Mouse (Mus musculus) forebrain, embryonic 12.5 days (tissue): ENCODE measurements around the gene Ppfibp2. TPM values are rescaled to one million over a fixed set of nuclear protein-coding genes. Genes with fewer than 3 reads are reported as not detected.

Experiments
- ATAC-seq: fragments of 200-750 bp; cut with Nextera tagmentation; 2 replicates; pipeline ENCODE4 v1.8.0; 2017; ENCODE audit warnings: moderate TSS enrichment; ENCODE audit not compliant: low FRiP score
- H3K27ac ChIP-seq: fragments of 300-500 bp; sonication (generic); 2 replicates; pipeline ENCODE4 v1.5.1; 2016; ENCODE audit warnings: mild to moderate bottlenecking
- H3K27me3 ChIP-seq: fragments of 300-500 bp; sonication (generic); 2 replicates; pipeline ENCODE4 v1.6.1; 2016; ENCODE audit warnings: mild to moderate bottlenecking
- H3K36me3 ChIP-seq: fragments of 300-500 bp; sonication (generic); replicated peaks from 2 replicates; pipeline ENCODE4 v1.6.1; 2016; ENCODE audit warnings: mild to moderate bottlenecking
- H3K4me1 ChIP-seq: fragments of 300-500 bp; sonication (generic); 2 replicates; pipeline ENCODE4 v1.6.1; 2016
- H3K4me2 ChIP-seq: fragments of 300-500 bp; sonication (generic); 2 replicates; pipeline ENCODE4 v1.6.1; 2016; ENCODE audit warnings: mild to moderate bottlenecking, moderate library complexity
- H3K4me3 ChIP-seq: fragments of 300-500 bp; sonication (generic); replicated peaks from 2 replicates; pipeline ENCODE4 v1.5.1; 2016; ENCODE audit warnings: mild to moderate bottlenecking
- H3K9ac ChIP-seq: fragments of 300-500 bp; sonication (generic); 2 replicates; pipeline ENCODE4 v1.6.1; 2016; ENCODE audit warnings: mild to moderate bottlenecking
- H3K9me3 ChIP-seq: fragments of 300-500 bp; sonication (generic); 2 replicates; pipeline ENCODE4 v1.6.1; 2016
- WGBS: fragments of 180-500 bp; shearing (Covaris S2); methylation state at CpG from one replicate; pipeline ENCODE4 v1.1.7; 2016; 5-methylcytosine and 5-hydroxymethylcytosine counted together
- polyA plus RNA-seq: library from polyadenylated mRNA; unstranded; fragments of >200 nt; fragmentation: Nextera tagmentation; extraction: Ambion mirVana; gene quantifications from 2 replicates; pipeline ENCODE4 v1.2.1, GENCODE M21; 2016

Ppfibp2 gene
- polyA plus RNA-seq, 1 experiment from 2014 or later: 2.7 TPM

GRCm38 (mm10) chr7:107619225-107619624 is 24.2 kb downstream of the Ppfibp2 start:
- 67% methylated on average over 4 of the region's 4 CpGs for WGBS
- Histone ChIP-seq H3K4me3 (no peak overlapping the region), H3K4me1 (peaks cover 7% of the 10 kb centered on the region; the same call in 1 of the 2 replicates), H3K36me3 (no peaks in the 10 kb centered on the region), H3K27me3 (no peaks in the 10 kb centered on the region), H3K9ac (no peak overlapping the region), H3K4me2 (no peak overlapping the region), H3K27ac (no peak overlapping the region), H3K9me3 (no peaks in the 10 kb centered on the region)
- no peak for ATAC-seq

DNA sequence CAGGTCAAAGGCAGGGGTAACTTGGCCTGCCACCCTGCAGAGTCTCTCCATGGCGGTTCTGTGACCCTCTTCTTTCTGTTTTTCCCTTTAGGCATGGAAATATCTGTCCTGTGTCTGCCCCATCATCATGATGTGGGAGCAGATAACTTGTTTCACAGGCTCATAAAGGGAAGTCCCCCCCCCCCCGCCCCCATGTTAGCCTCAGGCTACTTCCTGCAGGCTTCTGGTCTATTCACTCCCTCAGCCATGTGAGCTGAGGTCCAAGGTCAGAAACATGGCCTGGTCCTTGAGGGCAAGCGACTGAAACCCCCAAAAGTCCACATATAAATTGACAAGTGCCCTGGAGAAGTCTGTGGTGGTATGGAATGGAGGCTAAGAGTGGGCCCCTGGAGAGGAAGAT is 25.1 kb downstream of the Ppfibp2 start:
- no peak overlapping the region for H3K9ac ChIP-seq
- H3K9me3 ChIP-seq: no peaks in the 10 kb centered on the region
- WGBS: 74% methylated on average over 3 of the region's 3 CpGs
- no peaks in the 10 kb centered on the region for H3K27me3 ChIP-seq
- H3K4me3 ChIP-seq: no peak overlapping the region
- no peak for ATAC-seq
- no peak overlapping the region for H3K27ac ChIP-seq
- H3K4me1 ChIP-seq: peaks cover 7% of the 10 kb centered on the region; the same call in 1 of the 2 replicates
- H3K4me2 ChIP-seq: no peak overlapping the region
- no peaks in the 10 kb centered on the region for H3K36me3 ChIP-seq

- Histone ChIP-seq H3K9ac (no peak overlapping the region), H3K4me3 (no peak overlapping the region), H3K9me3 (no peaks in the 10 kb centered on the region), H3K27me3 (no peaks in the 10 kb centered on the region), H3K4me1 (no peaks in the 10 kb centered on the region), H3K27ac (no peak overlapping the region), H3K4me2 (no peak overlapping the region), H3K36me3 (no peaks in the 10 kb centered on the region)
- WGBS: 63% methylated on average over 3 of the region's 3 CpGs
- no peak for ATAC-seq
Measured at GRCm38 (mm10) chr7:107624432-107624831, 29.4 kb downstream of the Ppfibp2 start.

- H3K4me2 ChIP-seq: no peak within 1 kb of the TSS
- WGBS: 77% methylated on average over 2 of the region's 2 CpGs
- no peaks in the 10 kb centered on the region for H3K9me3 ChIP-seq
- H3K4me3 ChIP-seq: no peak within 1 kb of the TSS
- H3K9ac ChIP-seq: no peak within 1 kb of the TSS
- no peak for ATAC-seq
- no peaks in the 10 kb centered on the region for H3K36me3 ChIP-seq
- H3K27me3 ChIP-seq: no peaks in the 10 kb centered on the region
- no peaks in the 10 kb centered on the region for H3K4me1 ChIP-seq
- H3K27ac ChIP-seq: no peak within 1 kb of the TSS
Measured at GRCm38 (mm10) chr7:107625061-107625460, 30.1 kb downstream of the Ppfibp2 start, which contains the start of gene 5330417H12Rik. Gene 5330417H12Rik (minus strand): TSS chr7:107625161.

DNA sequence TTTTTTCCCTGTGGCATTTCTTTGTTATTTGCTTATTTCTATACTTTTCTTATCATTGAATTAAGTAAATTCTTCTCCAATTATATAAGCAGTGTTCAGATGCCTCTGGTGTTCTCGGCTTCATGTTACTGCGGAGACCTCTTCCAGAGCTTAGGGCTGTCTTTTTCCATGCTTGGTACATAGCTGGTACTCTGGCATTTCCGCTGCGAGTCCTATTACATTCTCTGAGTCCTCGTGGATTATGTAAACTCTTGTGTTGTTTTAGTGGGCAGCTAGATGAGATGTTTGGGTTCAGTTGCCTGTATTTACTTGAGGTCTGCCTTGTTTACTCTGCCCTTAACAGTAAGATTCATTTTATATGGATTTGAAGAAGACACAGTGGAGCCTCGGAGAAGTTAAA is 30.8 kb downstream of the Ppfibp2 start:
- 88% methylated on average over 6 of the region's 6 CpGs for WGBS
- ATAC-seq: no peak
- Histone ChIP-seq H3K4me1 (no peaks in the 10 kb centered on the region), H3K9me3 (no peaks in the 10 kb centered on the region), H3K36me3 (no peaks in the 10 kb centered on the region), H3K9ac (no peak overlapping the region), H3K4me2 (no peak overlapping the region), H3K27me3 (no peaks in the 10 kb centered on the region), H3K27ac (no peak overlapping the region), H3K4me3 (no peak overlapping the region)

DNA sequence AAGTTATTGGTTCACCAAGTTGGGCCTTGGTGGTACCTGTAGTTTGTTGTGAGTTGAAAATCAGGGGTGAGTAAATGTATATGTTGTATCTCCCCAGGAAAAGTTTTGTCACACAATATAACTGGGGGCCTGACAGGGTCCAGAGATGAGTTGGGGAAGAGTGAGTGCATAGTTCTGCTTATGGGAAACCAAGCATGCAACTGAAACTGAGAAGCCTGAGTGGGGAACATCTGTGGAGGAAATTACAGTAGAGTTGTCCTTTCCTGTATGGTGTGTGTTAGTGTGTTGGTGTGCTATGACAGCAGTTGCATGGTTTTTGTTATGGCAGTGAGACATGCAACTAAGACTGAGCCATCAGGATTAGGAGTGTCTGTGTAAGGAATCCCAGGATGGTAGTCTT is 33.4 kb downstream of the Ppfibp2 start:
- Histone ChIP-seq H3K9me3 (no peaks in the 10 kb centered on the region), H3K27me3 (no peaks in the 10 kb centered on the region), H3K4me2 (no peak overlapping the region), H3K4me1 (no peaks in the 10 kb centered on the region), H3K36me3 (no peaks in the 10 kb centered on the region), H3K27ac (no peak overlapping the region), H3K9ac (no peak overlapping the region), H3K4me3 (no peak overlapping the region)
- ATAC-seq: no peak

- Histone ChIP-seq H3K27ac (no peak overlapping the region), H3K36me3 (no peaks in the 10 kb centered on the region), H3K9ac (no peak overlapping the region), H3K4me3 (no peak overlapping the region), H3K4me2 (no peak overlapping the region), H3K4me1 (no peaks in the 10 kb centered on the region), H3K27me3 (no peaks in the 10 kb centered on the region), H3K9me3 (no peaks in the 10 kb centered on the region)
- ATAC-seq: no peak
- WGBS: 89% methylated on average over 4 of the region's 4 CpGs
Measured at GRCm38 (mm10) chr7:107633201-107633600, 38.2 kb downstream of the Ppfibp2 start.

GRCm38 (mm10) chr7:107637398-107637797 is 42.4 kb downstream of the Ppfibp2 start:
- no peak for ATAC-seq
- Histone ChIP-seq H3K27ac (no peak overlapping the region), H3K27me3 (no peaks in the 10 kb centered on the region), H3K4me2 (no peak overlapping the region), H3K4me1 (no peaks in the 10 kb centered on the region), H3K9me3 (no peaks in the 10 kb centered on the region), H3K36me3 (no peaks in the 10 kb centered on the region), H3K4me3 (no peak overlapping the region), H3K9ac (no peak overlapping the region)
- 87% methylated on average over 7 of the region's 7 CpGs for WGBS

DNA sequence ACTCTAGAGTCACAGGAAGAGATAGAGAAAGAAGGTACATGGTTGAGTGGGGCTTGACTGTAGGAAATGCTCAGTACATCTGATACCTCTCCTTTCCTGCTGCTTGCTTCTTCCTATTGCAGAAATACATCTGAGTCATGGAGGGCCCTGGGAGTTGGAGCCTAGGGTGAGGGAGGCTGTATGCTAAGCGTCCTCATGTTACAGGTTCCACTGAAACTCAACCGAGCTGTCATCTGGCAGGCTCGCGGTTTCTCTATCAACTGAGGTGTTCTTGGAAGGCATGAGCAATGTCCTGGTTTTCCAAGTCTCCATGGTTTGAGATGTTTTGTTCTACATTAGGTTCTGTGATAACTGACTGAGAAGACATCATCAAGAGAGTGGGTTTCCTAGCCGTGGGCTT is 43.0 kb downstream of the Ppfibp2 start:
- no peak overlapping the region for H3K27ac ChIP-seq
- no peak overlapping the region for H3K4me2 ChIP-seq
- H3K27me3 ChIP-seq: no peaks in the 10 kb centered on the region
- WGBS: 87% methylated on average over 5 of the region's 5 CpGs
- H3K36me3 ChIP-seq: no peaks in the 10 kb centered on the region
- no peak overlapping the region for H3K4me3 ChIP-seq
- no peak for ATAC-seq
- H3K4me1 ChIP-seq: no peaks in the 10 kb centered on the region
- no peak overlapping the region for H3K9ac ChIP-seq
- H3K9me3 ChIP-seq: no peaks in the 10 kb centered on the region

- 81% methylated on average over 7 of the region's 7 CpGs for WGBS
- no peak for ATAC-seq
Measured at GRCm38 (mm10) chr7:107642586-107643275, 47.7 kb downstream of the Ppfibp2 start.

DNA sequence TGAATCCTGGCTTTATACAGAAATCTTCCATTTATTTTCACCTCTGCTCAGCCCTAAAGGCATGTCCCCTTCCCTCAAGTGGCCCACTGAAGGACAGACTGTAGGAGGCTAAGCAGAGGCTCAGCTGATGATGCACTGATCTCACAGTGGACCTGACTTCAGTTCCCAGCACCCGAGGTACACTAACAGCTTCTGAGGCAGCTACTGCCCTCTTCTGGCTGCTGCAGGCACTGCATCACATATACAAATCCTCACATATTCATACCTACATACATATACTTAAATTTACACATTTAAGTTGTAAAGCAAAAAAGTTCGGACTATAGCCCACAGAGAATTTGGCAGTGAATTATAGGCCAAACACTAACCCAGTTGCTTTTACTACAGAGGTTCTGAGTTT is 50.0 kb downstream of the Ppfibp2 start:
- Histone ChIP-seq H3K4me3 (no peak overlapping the region), H3K9me3 (peaks cover 7% of the 10 kb centered on the region; the same call in 1 of the 2 replicates), H3K36me3 (no peaks in the 10 kb centered on the region), H3K9ac (no peak overlapping the region), H3K4me1 (0 out of 2 replicates have a peak, but pooled peaks cover 4% of the 10 kb centered on the region), H3K4me2 (no peak overlapping the region), H3K27me3 (no peaks in the 10 kb centered on the region), H3K27ac (no peak overlapping the region)
- no peak for ATAC-seq
- WGBS: 96% methylated on average over 2 of the region's 2 CpGs

More at GRCm38 (mm10) chr7:107642586-107643275, 47.7 kb downstream of the Ppfibp2 start:
- no peak overlapping the region for H3K9ac ChIP-seq
- no peaks in the 10 kb centered on the region for H3K27me3 ChIP-seq
- peaks cover 7% of the 10 kb centered on the region; the same call in 1 of the 2 replicates for H3K9me3 ChIP-seq
- no peaks in the 10 kb centered on the region for H3K36me3 ChIP-seq
- no peaks in the 10 kb centered on the region for H3K4me1 ChIP-seq
- no peak overlapping the region for H3K27ac ChIP-seq
- H3K4me3 ChIP-seq: no peak overlapping the region
- H3K4me2 ChIP-seq: no peak overlapping the region

DNA sequence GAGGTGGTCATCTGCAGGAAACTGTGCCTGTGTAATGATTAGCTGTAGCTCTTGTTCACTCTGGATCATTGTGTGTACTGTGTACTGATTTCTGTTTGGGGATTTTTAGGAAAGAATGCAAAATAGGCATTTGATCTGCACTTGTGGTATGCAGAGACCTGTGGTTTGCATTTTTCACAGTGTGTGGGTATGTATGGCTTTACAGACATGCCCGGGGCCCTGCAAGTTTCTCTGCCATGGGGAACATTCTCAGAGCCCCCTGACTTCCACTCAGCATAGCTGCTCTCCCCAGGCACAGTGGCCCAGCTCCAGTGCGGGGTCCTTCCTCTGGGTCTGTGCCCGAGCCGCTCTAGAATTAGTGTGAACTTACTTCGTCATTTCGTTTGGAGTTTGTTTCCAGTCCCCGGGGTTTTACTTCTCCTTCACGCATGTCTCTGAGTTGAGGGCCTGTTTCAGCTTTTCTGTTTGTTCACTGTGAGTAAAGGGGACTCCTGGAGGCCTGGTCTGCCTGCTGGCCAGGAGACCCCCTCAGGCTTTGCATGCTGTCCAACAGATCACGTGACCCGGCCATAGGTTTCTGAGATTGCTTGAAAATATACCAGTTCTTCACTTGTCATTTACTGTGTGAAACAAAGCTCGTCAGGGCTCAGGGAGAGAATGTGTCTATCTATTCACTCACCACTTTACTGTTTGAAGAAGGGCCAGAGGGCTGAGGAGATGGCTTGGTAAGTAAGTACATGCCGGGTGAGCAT is 54.1 kb downstream of the Ppfibp2 start:
- WGBS: 78% methylated on average over 12 of the region's 12 CpGs
- no peak overlapping the region for H3K4me3 ChIP-seq

More for the DNA sequence above, 54.1 kb downstream of the Ppfibp2 start:
- ATAC-seq: no peak
- Histone ChIP-seq H3K27me3 (no peaks in the 10 kb centered on the region), H3K4me2 (no peak overlapping the region), H3K9ac (no peak overlapping the region), H3K9me3 (peaks cover 7% of the 10 kb centered on the region; the same call in 1 of the 2 replicates), H3K36me3 (no peaks in the 10 kb centered on the region), H3K27ac (no peak overlapping the region), H3K4me1 (0 out of 2 replicates have a peak, but pooled peaks cover 4% of the 10 kb centered on the region)
